Comparison of ENCODE assay signal across 16 mouse cellular contexts in genomic region chr1:168197195-168197907, GRCm38 (mm10).
DNase-seq lines count a peak whose midpoint lies in the region; ATAC-seq and TF ChIP-seq lines count a peak whose summit lies in the region.
"Had no signal": no experiment of that assay in that cellular context is flagged by ENCODE, and none has a peak within 500 bp of the region (broad histone marks: within the 10 kb centered on the region; RNA-seq: fewer than 3 reads in every experiment).

No protein-coding gene starts in this region.

- 78% methylated on average over 6 of the region's 6 CpGs for WGBS in kidney, postnatal 0 days

- no peaks in the 10 kb centered on the region for H3K9me3 ChIP-seq in kidney, postnatal 0 days (replicated peaks; ENCODE audit: low read length)
- H3K9me3 ChIP-seq: hindbrain, embryonic 10.5 days had no signal

- intact Hi-C loops in heart, postnatal 25 days (cut with DNase I): no loop called here

- H3K27ac ChIP-seq in kidney, postnatal 0 days: no peak overlapping the region
- H3K27ac ChIP-seq: hindbrain, embryonic 10.5 days had no signal

- no peak for TF ChIP-seq CTCF in kidney, postnatal 0 days (IDR thresholded peaks at IDR 0.05; ENCODE audit: low read depth)

- H3K27me3 ChIP-seq in kidney, postnatal 0 days (ENCODE audit: insufficient read depth, low read length): no peaks in the 10 kb centered on the region

- H3K9ac ChIP-seq in kidney, postnatal 0 days (ENCODE audit: low read depth, low read length): no peak overlapping the region

- H3K36me3 ChIP-seq in kidney, postnatal 0 days (ENCODE audit: insufficient read depth, low read length): peaks cover 46% of the 10 kb centered on the region

- H3K4me2 ChIP-seq in kidney, postnatal 0 days (ENCODE audit: low read length): no peak overlapping the region

- ATAC-seq in kidney, postnatal 0 days (replicated peaks; ENCODE audit: low FRiP score, low read depth): no peak
- ATAC-seq: intestine, embryonic 16.5 days had no signal

- H3K4me3 ChIP-seq in kidney, postnatal 0 days (replicated peaks; ENCODE audit: low read depth, low read length): no peak overlapping the region
- H3K4me3 ChIP-seq: hindbrain, embryonic 10.5 days had no signal

- no peaks in the 10 kb centered on the region for H3K4me1 ChIP-seq in kidney, postnatal 0 days (replicated peaks; ENCODE audit: insufficient read depth, low read length)

- DNase-seq in heart, adult 9 months (ENCODE audit: low spot score in 2 of 2): peak; percentile 39 to 40
- DNase-seq in heart, postnatal 25 days (ENCODE audit: low spot score): no peak
- DNase-seq in kidney, postnatal 0 days (ENCODE audit: low spot score): peak; percentile 23
- DNase-seq in kidney, adult 8-10 months: no peak
- DNase-seq in brain, adult 2 months (ENCODE audit: low read depth, low spot score): peak; percentile 75
- peak; percentile 14 for DNase-seq in lung, postnatal 25 days (ENCODE audit: low spot score)
- DNase-seq in layer of hippocampus, postnatal 25 days (ENCODE audit: extremely low spot score in 1 of 2, low spot score in 1 of 2): no peak
- DNase-seq: adrenal gland, postnatal 10 days; gastrocnemius, postnatal 14 days; kidney, postnatal 4 days; layer of hippocampus, postnatal 36 days; midbrain, embryonic 14.5 days; right cerebral cortex, postnatal 14 days; thymus, adult 2 months had no signal

Comparison
In these comparisons a context has a peak if more than half of its experiments do, and no peak if none do; other contexts are left out.
1. DNase-seq: peak in heart, adult 9 months (2 of 2), kidney, postnatal 0 days (single experiment), brain, adult 2 months (single experiment) and lung, postnatal 25 days (single experiment); none in heart, postnatal 25 days (single experiment), kidney, adult 8-10 months (0 of 2) and layer of hippocampus, postnatal 25 days (0 of 2).